Mouse (Mus musculus) CH12.LX (cell line): ENCODE data around the gene Zfp511. TPM values are rescaled to one million over a fixed set of nuclear protein-coding genes. Genes with fewer than 3 reads are reported as not detected.

Source experiments
- DNase-seq: peaks from one replicate; pipeline ENCODE4 v3.0.0-alpha.2; 2013; ENCODE audit errors: extremely low read depth
- H3K27ac ChIP-seq: 2 replicates; pipeline ENCODE4 v1.5.1; 2012; ENCODE audit warnings: low read depth, mild to moderate bottlenecking, control low read depth, moderate library complexity; ENCODE audit not compliant: insufficient read depth
- H3K27me3 ChIP-seq: replicated peaks from 2 replicates; pipeline ENCODE3; 2012; ENCODE audit warnings: inconsistent platforms
- H3K36me3 ChIP-seq, 2 experiments: replicated peaks in 1 of 2; 2 replicates each; pipeline versions ENCODE3 to v1.6.1; 2012; ENCODE audit warnings: inconsistent platforms in 1 of 2, low read length in 1 of 2, mild to moderate bottlenecking in 1 of 2, mixed read lengths in 1 of 2, moderate library complexity in 1 of 2; ENCODE audit not compliant: control insufficient read depth in 1 of 2, insufficient read depth in 1 of 2
- H3K4me1 ChIP-seq, 2 experiments: 2 replicates each; pipeline ENCODE4 v1.6.1; 2012; ENCODE audit warnings: inconsistent platforms in 1 of 2, moderate library complexity in 1 of 2; ENCODE audit not compliant: insufficient read depth in 2 of 2, control insufficient read depth in 1 of 2
- H3K4me2 ChIP-seq: 2 replicates; pipeline ENCODE4 v1.6.1; 2012; ENCODE audit warnings: low read depth, mild to moderate bottlenecking, control low read depth; ENCODE audit not compliant: poor library complexity, insufficient read depth, severe bottlenecking
- H3K4me3 ChIP-seq, 3 experiments: fragments of 150-350 bp in 1 of 3; sonication (generic) in 1 of 3; replicated peaks in 1 of 3; 2 replicates each; pipeline versions ENCODE3 to v1.5.1; 2011 to 2012; ENCODE audit warnings: low read depth in 2 of 3, low read length in 2 of 3, mild to moderate bottlenecking in 2 of 3, moderate library complexity in 2 of 3, control low read depth in 1 of 3, improper control_type of control experiment in 1 of 3, inconsistent platforms in 1 of 3, mixed read lengths in 1 of 3; ENCODE audit not compliant: poor library complexity in 1 of 3
- H3K79me2 ChIP-seq: replicated peaks from 2 replicates; pipeline ENCODE4 v1.6.1; 2012; ENCODE audit warnings: mild to moderate bottlenecking, moderate library complexity; ENCODE audit not compliant: control insufficient read depth, poor library complexity, insufficient read depth, severe bottlenecking; ENCODE audit errors: extremely low read depth
- H3K9ac ChIP-seq: 2 replicates; pipeline ENCODE4 v1.6.1; 2012; ENCODE audit warnings: low read depth, mild to moderate bottlenecking, control low read depth, moderate library complexity; ENCODE audit not compliant: insufficient read depth
- H3K9me3 ChIP-seq: replicated peaks from 2 replicates; pipeline ENCODE3; 2012; ENCODE audit warnings: low read length, inconsistent platforms, mixed read lengths
- CHD1 ChIP-seq: IDR thresholded peaks from 2 replicates; pipeline ENCODE4 v1.6.1; 2012; ENCODE audit warnings: low read depth, low read length, improper control_type of control experiment, inconsistent platforms
- ELF1 ChIP-seq: IDR thresholded peaks from 2 replicates; pipeline ENCODE4 v1.6.1; 2014; ENCODE audit warnings: low read depth, mild to moderate bottlenecking, inconsistent platforms, low read length, improper control_type of control experiment
- HCFC1 ChIP-seq: IDR thresholded peaks from 2 replicates; pipeline ENCODE4 v1.6.1; 2012; ENCODE audit warnings: low read depth, mild to moderate bottlenecking, inconsistent platforms, low read length, improper control_type of control experiment
- JUN ChIP-seq: IDR thresholded peaks from 2 replicates; pipeline ENCODE4 v1.6.1; 2011; ENCODE audit warnings: low read depth, mild to moderate bottlenecking, low read length, improper control_type of control experiment, moderate library complexity; ENCODE audit not compliant: insufficient read depth
- JUND ChIP-seq: conservative IDR thresholded peaks from 2 replicates; pipeline ENCODE4 v1.6.1; 2011; ENCODE audit warnings: low read depth, low read length, improper control_type of control experiment
- MAFK ChIP-seq: IDR thresholded peaks from 2 replicates; pipeline ENCODE4 v1.6.1; 2011; ENCODE audit warnings: low read length, improper control_type of control experiment; ENCODE audit not compliant: insufficient replicate concordance
- MAZ ChIP-seq: IDR thresholded peaks from 2 replicates; pipeline ENCODE4 v1.6.1; 2012; ENCODE audit warnings: low read depth, mild to moderate bottlenecking, inconsistent platforms, low read length, improper control_type of control experiment, moderate library complexity
- MXI1 ChIP-seq: IDR thresholded peaks from 2 replicates; pipeline ENCODE4 v1.6.1; 2011; ENCODE audit warnings: mild to moderate bottlenecking, low read depth, low read length, improper control_type of control experiment
- NRF1 ChIP-seq: IDR thresholded peaks from 2 replicates; pipeline ENCODE4 v1.6.1; 2014; ENCODE audit warnings: low read depth, mild to moderate bottlenecking, inconsistent platforms, low read length, improper control_type of control experiment, moderate library complexity
- POLR2AphosphoS2 ChIP-seq: IDR thresholded peaks from 2 replicates; pipeline ENCODE4 v1.6.1; 2011; ENCODE audit warnings: low read depth, low read length, improper control_type of control experiment
- RCOR1 ChIP-seq: conservative IDR thresholded peaks from 2 replicates; pipeline ENCODE4 v1.6.1; 2012; ENCODE audit warnings: low read depth, mild to moderate bottlenecking, inconsistent platforms, low read length, improper control_type of control experiment
- SIN3A ChIP-seq: IDR thresholded peaks from 2 replicates; pipeline ENCODE4 v1.6.1; 2012; ENCODE audit warnings: low read length, improper control_type of control experiment, inconsistent platforms
- TBP ChIP-seq: conservative IDR thresholded peaks from 2 replicates; pipeline ENCODE4 v1.6.1; 2011; ENCODE audit warnings: low read depth, low read length, improper control_type of control experiment
- TCF12 ChIP-seq: IDR thresholded peaks from 2 replicates; pipeline ENCODE4 v1.6.1; 2014; ENCODE audit warnings: low read depth, mild to moderate bottlenecking, inconsistent platforms, low read length, improper control_type of control experiment
- USF1 ChIP-seq: IDR thresholded peaks from 2 replicates; pipeline ENCODE4 v1.6.1; 2014; ENCODE audit warnings: low read depth, mild to moderate bottlenecking, inconsistent platforms, low read length, improper control_type of control experiment
- ZKSCAN1 ChIP-seq: IDR thresholded peaks from 2 replicates; pipeline ENCODE4 v1.6.1; 2012; ENCODE audit warnings: low read depth, inconsistent platforms, low read length, improper control_type of control experiment, borderline replicate concordance
- ZMIZ1 ChIP-seq: IDR thresholded peaks from 2 replicates; pipeline ENCODE4 v1.6.1; 2012; ENCODE audit warnings: low read depth, mild to moderate bottlenecking, inconsistent platforms, low read length, improper control_type of control experiment
- ZNF384 ChIP-seq: IDR thresholded peaks from 2 replicates; pipeline ENCODE4 v1.6.1; 2012; ENCODE audit warnings: low read depth, low read length, improper control_type of control experiment, inconsistent platforms
- dilution Hi-C: fragments of 300-500 bp; cut with MboI; formaldehyde crosslinking; loops from 2 replicates; pipeline ENCODE4 v1.14.3; 2020; ENCODE audit warnings: low sequenced_read_pairs; ENCODE audit not compliant: extremely low pct_unique_long_range_greater_than_20kb, extremely low pct_ligation_motif_present
- in situ Hi-C: fragments of 300-500 bp; cut with MboI; formaldehyde crosslinking; loops from 3 replicates; pipeline ENCODE4 v1.14.3; 2019; ENCODE audit warnings: low sequenced_read_pairs, low pct_ligation_motif_present, low pct_unique_long_range_greater_than_20kb, mixed read lengths
- polyA plus RNA-seq: library from polyadenylated mRNA; unstranded; fragments of >175 nt; gene quantifications from 2 replicates; pipeline ENCODE4 v1.2.1, GENCODE M21; 2012; ENCODE audit warnings: low read depth; ENCODE audit not compliant: insufficient read length
- total RNA-seq, 2 experiments: library from RNA; depleted of rRNA; stranded (reverse); fragments of 300-350 nt in 1 of 2; fragments of >200 nt in 1 of 2; gene quantifications; 2 replicates each; pipeline ENCODE4 v1.2.3; 2012 to 2014

Zfp511 gene
- total and polyA plus RNA-seq, 3 experiments: 41.4 to 52.2 (median 44.6) TPM

DNA sequence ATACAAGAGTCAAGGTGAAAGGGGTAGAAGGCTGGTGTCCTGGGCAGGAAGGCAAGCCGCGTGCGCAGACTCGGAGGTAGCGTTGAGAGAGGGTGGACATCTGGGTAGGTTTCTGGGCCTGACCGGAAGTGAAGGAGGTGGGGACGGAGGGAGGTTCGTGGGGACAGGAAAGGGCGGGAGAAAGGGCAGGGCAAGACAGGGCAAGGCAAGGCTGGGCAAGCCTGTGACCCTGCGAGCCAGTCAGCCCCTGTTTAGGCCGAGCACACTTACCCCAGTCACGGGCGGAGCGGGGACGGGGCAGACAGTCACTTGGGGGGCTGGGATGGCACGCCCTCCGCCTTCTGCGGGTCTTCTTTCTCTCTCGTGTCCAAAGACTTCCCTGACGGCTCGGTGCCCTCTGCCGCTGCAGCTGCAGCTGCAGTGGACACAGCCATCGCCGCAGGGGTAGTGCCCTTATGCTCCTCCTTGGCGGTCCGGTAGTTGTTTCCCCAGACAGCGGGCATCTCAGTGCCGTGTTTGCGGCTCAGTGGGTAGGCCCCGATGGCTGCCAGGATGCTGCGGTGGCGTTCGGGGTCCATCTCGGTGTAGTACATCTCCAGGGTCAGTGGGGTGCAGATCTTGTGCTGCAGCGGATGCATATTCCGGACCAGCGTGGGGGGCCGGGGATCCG is 34.0 kb downstream of the Zfp511 start:
- dilution Hi-C loops: no loop called here

DNA sequence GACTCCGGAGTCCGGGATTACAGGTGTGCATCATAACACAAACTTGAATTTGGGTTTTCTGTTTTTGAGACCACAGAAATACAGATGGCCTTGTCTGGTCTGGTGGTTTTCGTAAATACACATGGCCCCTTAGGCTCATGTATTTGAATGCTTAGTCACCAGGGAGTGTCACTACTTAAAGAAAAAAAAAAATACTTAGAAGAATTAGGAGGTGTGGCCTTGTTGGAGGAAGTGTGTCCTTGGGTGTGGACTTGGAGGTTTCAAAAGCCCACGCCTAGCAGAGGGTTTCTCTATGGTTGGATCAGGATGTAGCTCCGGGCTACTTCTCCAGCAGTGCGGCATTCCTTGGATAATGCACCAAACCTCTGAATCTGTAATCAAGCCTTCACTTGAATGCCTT is 41.5 kb downstream of the Zfp511 start:
- dilution Hi-C loops: no loop called here
- Histone ChIP-seq H3K27ac (no peak overlapping the region), H3K27me3 (peaks cover 47% of the 10 kb centered on the region), H3K9ac (no peak overlapping the region), H3K36me3 (no peaks in the 10 kb centered on the region), H3K4me3 (no peak overlapping the region), H3K4me1 (peaks cover 17 to 22% of the 10 kb centered on the region in 2 experiments), H3K9me3 (no peaks in the 10 kb centered on the region), H3K79me2 (no peaks in the 10 kb centered on the region), H3K4me2 (peak overlapping the region; percentile 25; the same call in 1 of the 2 replicates)
- TF ChIP-seq TBP: no peak
- peak; percentile 86 for TF ChIP-seq ZNF384
- in situ Hi-C loops: loop anchor here (25.0 kb wide), 1 partner anchor 760 kb away; the partner anchor contains the start of genes Odf3, Scgb1c1 and Urah
- DNase-seq: peak; percentile 37

More for the DNA sequence above, 34.0 kb downstream of the Zfp511 start:
- Histone ChIP-seq H3K4me3 (no peak overlapping the region), H3K36me3 (no peaks in the 10 kb centered on the region), H3K27ac (no peak overlapping the region), H3K4me1 (peaks cover 4 to 6% of the 10 kb centered on the region in 2 experiments; a peak in 3 of 4 replicates), H3K27me3 (peaks cover 25% of the 10 kb centered on the region), H3K9me3 (peaks cover 2% of the 10 kb centered on the region), H3K79me2 (no peaks in the 10 kb centered on the region), H3K4me2 (no peak overlapping the region), H3K9ac (no peak overlapping the region)
- no peak for TF ChIP-seq TCF12
- TF ChIP-seq HCFC1: no peak
- no peak for TF ChIP-seq TBP
- no peak for TF ChIP-seq POLR2AphosphoS2
- TF ChIP-seq MXI1: no peak
- TF ChIP-seq NRF1: no peak
- TF ChIP-seq RCOR1: no peak
- no peak for TF ChIP-seq ELF1
- TF ChIP-seq MAFK: no peak
- no peak for TF ChIP-seq ZMIZ1
- no peak for TF ChIP-seq JUND
- TF ChIP-seq JUN: no peak
- TF ChIP-seq USF1: no peak
- no peak for TF ChIP-seq SIN3A
- no peak for TF ChIP-seq MAZ
- no peak for TF ChIP-seq CHD1
- TF ChIP-seq ZNF384: no peak
- TF ChIP-seq ZKSCAN1: no peak
- in situ Hi-C loops: no loop called here
- DNase-seq: no peak
